Mouse (Mus musculus) adrenal gland, postnatal 10 days (tissue): ENCODE measurements around the gene Olfr91. TPM values are rescaled to one million over a fixed set of nuclear protein-coding genes. Genes with fewer than 3 reads are reported as not detected.
A peak's percentile ranks its signal among the peaks of the same experiment; 100 is the strongest.
"Not testable (repeated sequence)": the region's sequence is repeated elsewhere in the genome, so short reads cannot be mapped to it uniquely, and the experiment has no call there.

Source experiments
- DNase-seq: peaks from one replicate; pipeline ENCODE4 v3.0.0; 2021; ENCODE audit warnings: mixed read lengths
- long read RNA-seq, 2 experiments: library from polyadenylated mRNA; stranded (forward); transcript quantifications; one replicate each; pipeline ENCODE4 v2.0.0; 2021
- total RNA-seq, 2 experiments: library from RNA; stranded (reverse); gene quantifications; 2 replicates each; pipeline ENCODE4 v1.2.3; 2021

Gene Olfr91
- total RNA-seq, result not detected
- long read RNA-seq, experiment 1, result 0 reads
- long read RNA-seq, experiment 2, result 0 reads

DNA sequence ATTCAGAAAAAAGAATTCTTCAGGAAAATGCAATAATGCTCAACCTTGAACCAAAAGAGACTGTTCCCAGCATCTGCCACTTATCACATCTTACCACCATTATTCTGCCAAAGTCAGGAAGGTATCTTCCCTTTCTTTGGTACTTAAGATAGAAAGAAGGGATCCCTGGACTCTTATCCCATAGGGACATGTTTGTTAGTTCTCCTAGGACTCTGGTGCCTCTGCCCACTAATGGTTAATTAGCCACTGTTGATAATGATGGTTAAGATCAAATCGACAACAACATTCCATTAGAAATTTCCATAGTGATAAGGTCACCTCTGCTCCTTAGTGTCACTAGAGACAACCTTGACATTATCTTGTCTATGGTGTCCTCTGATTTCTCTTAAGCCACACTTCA lies at the start of gene Olfr91:
Gene Olfr91, minus strand, starts transcription at position 101 of the 400 bp plus-strand sequence.
- DNase-seq, result no peak

DNA sequence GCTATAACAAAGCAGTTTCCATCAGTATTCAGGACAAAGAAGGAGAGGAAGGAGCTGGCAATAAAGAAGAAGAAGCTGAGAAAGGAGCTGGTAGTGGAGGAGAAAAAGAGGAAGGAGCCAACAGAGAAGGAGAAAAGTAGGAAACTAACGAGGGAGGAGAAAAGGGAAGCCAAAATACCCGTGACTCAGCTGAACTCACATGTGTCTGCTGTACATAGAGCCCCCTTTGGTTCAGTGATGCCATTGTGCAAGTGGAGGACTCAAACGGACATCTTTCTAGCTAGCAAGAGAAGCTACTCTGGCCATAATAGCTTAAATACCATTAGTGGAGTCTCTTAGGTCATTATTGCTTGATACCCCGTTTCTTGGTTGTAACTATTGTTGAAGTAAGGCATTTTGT lies 33.3 kb upstream of the Olfr91 start:
- DNase-seq, result not testable (repeated sequence)

DNA sequence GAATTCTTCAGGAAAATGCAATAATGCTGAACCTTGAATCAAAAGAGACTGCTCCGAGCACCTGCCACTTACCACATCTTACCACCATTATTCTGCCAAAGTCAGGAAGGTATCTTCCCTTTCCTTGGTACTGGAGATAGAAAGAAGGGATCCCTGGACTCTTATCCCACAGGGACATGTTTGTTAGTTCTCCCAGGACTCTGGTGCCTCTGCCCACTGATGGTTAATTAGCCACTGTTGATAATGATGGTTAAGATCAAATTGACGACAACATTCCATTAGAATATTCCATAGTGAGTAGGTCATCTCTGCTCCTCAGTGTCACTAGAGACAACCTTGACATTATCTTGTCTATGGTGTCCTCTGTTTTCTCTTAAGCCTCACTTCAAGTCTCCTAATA lies 21.9 kb upstream of the Olfr91 start, which contains the start of gene Olfr92:
Gene Olfr92, minus strand, starts transcription at position 101 of the 400 bp plus-strand sequence.
- no peak for DNase-seq

DNA sequence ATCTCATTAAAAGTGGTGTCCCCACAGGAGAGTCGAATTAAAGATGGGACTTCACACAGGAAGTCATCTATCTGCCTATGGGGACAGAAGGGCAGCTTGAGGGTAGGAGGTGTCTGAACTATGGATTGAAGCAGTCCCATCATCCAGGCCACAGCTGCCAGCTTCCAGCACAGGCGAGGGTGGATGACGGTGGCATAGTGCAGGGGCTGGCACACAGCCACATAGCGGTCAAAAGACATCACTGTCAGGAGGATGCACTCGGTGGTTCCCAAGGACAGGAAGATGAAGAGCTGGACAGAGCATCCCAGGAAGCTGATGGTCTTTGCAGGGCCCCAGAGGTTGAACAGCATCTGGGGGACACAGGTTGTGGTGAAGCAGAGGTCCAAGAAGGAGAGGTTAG lies 4.8 kb downstream of the Olfr91 start:
- no peak for DNase-seq

DNA sequence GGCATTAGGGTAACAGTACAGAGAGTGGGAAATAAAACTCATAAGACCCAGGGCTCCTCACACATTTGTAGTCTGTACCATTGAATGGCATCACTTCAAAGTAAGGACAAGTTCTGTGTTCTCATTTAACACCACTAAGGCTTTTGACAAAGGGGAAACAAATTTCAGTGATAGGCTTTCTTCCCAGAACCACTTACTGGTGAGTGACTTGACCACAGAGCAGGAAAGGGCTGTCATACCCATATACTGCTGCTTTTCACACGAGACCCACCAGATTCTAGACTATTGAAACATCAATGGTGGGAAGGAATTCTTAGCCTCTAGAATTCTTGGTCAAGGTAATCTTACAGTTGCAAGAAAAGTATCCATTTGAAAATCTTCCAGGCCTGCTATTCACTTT lies 5.9 kb downstream of the Olfr91 start:
- DNase-seq, result no peak

DNA sequence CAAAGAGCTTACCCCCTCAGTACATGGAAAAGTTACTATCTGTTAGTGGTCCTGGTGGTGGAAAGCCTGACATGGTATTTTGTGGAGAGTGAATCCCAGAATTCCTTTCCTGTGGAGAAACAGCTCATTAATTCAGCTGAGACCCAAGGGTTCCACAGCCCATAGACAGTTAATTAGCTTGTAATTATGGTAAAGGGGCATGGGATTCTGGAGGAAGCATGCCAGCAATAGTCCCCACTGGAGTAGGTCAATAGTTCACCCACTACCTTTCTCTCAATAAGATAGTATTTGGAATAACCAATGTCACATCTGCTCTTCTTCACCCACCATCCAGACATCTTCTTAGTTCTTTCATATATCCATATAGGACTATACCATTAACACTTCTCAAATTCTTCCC lies 9.7 kb downstream of the Olfr91 start, which contains the start of gene Olfr90:
Gene Olfr90, minus strand, starts transcription at position 101 of the 400 bp plus-strand sequence.
- DNase-seq, result no peak

DNA sequence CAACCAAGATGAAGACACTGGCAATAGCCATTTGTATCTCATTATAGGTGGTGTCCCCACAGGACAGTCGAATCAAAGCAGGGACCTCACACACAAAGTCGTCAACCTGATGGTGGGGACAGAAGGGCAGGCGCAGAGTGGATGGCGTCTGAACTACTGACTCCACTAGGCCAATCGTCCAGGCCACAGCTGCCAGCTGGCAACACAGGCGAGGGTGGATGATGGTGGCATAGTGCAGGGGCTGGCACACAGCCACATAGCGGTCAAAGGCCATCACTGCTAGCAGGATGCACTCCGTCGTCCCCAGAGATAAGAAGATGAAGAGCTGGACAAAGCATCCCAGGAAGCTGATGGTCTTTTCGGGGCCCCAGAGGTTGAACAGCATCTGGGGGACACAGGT lies 12.5 kb downstream of the Olfr91 start:
- no peak for DNase-seq

DNA sequence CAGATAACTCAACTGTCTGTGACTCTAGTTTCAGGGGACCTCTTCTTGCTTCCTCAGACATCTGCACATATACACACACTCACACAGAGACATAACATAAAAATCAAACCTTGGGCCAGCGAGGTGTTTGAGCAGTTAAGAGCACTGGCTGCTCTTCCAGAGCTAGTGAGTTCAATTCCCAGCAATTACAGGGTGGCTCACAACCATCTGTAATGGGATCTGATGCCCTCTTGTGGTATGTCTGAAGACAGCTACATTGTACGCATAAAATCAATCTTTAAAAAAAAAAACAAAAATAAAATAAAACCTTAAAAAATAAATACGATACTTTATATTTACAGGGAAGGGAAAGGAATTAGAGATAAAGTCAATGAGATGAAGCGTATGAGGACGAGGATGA lies 13.4 kb downstream of the Olfr91 start:
- DNase-seq, result no peak

DNA sequence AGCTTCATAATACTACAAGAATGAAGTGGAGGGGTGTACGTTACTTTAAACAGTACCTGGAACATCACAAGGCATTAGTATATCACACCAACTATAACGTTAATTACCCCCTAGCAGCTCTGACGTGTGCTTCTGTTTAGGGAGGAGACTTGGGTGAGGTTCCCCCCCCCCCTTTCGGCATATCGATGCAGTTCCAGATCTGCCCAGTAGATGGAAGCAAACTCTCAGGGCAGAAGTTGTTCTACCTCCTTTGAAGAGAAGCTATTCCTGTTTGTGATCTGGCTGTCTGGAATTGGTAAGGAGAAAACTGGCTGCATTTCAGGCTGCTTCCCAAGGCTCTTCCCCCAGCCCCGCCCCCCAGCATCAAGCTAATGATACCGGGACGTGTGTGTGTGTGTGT lies 14.8 kb downstream of the Olfr91 start:
- peak; percentile 77 for DNase-seq

DNA sequence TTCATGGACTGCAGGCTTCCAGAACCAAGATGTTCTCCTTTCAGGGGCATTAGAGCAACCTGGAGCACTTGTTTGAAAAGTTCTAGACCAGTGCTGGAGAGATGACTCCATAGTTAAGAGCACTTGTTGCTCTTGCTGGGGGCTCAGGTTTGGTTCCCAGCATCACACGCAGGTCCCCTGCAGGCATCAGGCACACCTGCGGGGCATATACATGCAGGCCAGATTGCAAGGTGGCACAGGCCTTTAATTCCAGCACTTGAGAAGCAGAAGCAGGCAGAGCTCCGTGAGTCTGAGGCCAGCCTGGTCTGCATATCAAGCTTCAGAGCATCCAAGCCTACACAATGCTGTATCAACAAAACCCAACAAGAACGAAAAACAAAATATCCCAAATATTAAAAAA lies 16.4 kb downstream of the Olfr91 start:
- no peak for DNase-seq

DNA sequence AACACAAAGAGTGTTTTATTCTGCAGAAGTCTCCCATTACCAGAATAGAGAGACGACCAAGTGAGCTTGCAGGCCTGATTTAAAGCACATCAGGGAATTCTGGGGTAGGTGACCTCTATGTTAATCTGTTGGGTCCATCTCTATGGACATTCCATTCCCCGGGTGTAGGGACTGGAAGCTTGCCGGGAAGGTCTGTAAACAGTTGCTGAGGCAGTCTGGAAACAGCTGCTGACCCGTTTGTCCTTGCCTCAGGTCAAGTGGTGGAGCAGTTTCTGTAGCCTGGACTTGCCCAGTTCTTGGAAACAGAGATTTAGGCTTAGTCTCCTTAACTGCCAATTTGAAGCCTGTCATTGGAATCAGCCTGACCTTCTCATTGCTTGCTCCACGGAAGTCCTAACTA lies 18.0 kb downstream of the Olfr91 start:
- no peak for DNase-seq

DNA sequence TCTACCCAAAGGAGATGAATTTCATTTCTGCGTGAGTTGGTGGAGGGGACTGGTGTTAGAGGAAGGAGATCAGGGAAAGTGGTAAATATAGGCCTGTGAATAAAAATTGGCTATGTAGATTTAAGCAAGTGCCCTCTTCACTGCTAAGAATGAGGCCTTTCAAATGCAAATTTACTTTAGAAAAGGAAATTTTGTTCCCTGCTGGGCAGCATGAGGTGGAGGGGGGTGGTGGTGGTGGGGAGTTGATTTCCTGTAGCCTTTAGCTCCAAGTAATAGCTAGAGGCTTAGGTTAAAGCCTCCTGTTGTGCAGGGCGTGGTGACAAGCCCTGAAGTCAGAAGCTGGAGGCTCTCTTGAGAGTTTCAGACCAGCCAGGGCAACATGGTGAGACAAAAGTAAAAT lies 19.1 kb downstream of the Olfr91 start:
- no peak for DNase-seq

DNA sequence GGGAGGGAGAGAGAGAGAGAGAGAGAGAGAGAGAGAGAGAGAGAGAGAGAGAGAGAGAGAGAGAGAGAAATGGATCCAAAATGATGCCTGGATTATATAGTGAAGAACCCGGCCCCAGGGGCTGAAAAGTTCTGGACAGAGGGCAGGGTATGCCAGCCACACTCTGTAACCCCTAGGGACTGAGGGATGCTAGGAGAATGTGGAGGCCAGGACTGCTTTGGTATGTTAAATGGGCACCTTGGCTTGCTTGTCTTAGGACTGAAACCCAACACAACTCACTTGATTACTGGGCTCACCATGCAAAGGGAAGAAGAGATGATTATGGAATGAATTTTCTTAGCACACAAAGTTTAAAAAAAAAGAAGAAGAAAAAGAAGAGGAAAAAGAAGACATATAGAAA lies 19.9 kb downstream of the Olfr91 start:
- DNase-seq, result no peak

DNA sequence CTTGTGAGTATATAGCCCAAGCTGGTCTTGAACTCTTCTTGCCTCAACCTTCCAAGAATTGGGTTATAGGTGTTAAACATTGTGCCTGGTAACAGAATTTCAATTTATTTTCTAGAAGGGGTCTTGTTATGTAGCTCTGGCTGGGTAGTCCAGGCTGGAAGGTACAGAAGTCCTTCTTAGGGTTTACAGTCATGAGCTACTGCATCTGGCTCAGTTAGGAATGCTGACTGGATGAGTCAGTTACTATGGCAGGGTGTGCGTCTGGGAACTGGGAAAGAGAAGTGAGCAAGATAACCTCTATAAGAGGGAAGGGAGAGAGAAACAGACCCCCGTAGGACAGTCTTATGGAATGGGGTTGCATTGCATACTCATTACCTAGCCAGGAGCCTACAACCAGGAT lies 22.3 kb downstream of the Olfr91 start:
- DNase-seq, result no peak

DNA sequence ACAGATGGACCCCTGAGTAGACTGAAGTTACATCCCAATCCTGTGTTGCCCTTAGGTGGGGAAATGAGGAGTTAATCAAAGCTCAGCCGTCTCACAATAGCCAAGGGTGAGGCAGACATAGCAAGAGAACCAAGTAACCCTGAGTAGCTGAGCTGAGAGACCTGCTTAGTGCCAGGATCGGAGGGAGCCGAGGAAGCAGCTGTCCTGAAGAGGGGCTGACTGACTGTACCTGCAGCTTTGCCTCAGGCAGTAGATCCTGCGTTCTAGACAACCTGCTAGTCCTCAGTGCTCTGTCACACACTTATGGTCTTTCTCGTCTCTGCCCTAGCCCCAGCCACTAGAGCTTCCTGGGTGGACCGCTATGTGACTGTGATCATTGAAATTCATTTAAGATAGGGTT lies 22.9 kb downstream of the Olfr91 start:
- no peak for DNase-seq

DNA sequence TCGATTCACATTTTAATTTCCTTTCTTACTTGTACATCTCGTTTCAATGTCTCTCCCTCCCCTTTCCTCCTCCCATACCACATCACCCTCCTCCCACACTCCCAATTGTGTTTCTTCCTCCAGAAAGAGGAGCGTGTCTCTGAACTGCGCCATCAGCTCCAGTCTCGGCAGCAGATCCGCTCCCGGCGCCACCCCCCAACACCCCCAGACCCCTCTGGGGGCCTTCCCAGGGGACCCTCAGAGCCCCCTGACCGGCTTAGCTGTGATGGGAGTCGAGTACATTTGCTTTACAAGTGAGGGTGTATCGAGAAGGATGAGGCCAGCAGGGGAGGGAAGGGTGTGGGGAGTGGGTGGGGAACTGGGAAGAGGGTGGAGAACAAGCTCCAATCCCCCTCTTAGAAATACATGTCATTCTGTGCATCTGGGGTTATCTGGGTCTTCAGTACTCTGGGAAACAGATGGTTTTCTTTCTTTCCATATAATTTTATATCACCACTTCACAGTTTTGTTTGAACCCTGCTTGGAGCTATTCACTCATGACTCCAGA lies 25.3 kb downstream of the Olfr91 start:
- no peak for DNase-seq

DNA sequence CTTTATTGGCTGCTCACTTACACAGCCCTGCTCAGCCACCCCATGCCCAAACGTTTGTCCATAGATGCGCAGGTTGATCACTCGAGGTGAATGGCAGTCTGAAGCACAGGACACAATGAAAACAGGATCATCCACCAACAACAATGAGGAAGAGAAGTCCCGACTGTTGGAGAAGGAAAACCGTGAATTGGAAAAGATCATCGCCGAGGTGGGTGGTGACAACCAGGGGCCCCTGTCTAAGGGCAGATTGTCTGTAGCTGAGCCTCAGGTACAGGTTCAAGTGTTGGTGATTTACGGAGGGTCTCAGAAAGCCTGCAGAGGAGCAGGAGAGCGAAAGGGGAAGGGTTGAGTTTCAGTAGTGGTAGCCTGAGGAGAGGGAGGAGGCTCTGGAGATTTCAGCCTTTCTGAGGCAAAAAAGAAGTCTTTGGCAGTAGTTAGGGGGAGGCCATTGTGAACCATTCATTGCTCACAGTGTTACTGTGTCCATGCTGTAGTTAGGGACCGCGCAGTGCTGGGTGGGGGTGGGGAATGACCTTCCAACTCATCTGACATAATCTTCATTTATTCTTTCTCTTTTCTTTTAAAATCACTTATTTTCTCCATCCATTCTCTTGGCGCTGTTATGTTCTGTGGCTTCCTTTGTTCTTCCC lies 25.9 kb downstream of the Olfr91 start:
- DNase-seq, result no peak

DNA sequence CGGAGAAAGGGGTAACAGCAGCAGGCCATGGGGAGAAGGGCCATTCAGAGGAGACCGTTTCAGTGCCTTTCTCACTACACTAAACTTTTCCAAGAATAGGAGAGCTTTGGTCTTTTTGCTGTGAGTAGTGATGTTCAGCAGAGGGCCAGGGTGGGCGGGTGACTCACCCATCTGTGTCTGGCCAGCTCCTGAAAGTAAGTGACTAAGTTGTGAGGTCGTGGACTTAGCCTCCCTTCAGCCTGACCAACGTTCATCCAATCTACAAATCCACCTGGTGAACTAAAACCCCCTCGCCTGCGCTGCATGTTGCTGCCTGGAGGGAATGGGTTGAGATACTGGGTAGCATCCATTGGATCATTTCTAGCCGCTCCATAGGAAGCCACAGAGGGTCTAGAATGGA lies 28.0 kb downstream of the Olfr91 start:
- no peak for DNase-seq

DNA sequence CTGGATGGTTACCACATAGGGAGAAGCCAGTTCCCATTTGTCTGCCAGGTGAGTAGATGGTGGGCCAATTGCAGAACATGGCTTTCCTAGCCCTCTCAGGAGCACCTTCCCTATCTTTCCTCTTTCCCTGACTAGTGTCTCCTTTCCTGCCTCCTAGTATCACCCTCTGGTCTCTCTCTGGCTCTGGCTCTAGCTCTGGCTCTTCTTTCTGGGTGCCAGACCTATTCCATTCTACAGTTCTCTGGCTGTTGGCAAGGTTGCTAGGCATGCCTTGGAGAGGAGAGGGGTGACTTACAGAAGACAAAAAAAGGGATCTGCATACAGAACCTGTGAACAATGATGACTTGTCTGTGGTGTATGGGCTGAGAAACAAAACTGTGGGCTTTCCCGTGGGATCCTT lies 30.2 kb downstream of the Olfr91 start:
- no peak for DNase-seq

DNA sequence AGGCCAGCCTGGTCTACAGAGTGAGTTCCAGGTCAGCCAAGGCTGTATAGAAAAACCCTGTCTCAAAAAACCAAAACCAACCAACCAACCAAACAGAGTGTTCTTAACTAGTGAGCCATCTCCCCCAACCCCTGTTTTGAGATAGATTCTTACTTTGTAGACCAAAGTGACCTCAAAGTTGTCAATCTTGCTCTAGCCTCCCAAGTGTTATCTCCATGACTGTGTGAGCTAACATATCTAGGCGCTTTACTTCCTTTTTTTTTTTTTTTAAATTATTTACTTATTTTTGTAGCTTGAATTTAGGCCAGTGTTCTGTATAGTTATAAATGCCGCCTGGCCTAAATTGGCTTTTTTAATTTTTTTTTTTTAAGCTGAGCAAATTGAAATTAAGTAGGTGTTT lies 32.1 kb downstream of the Olfr91 start:
- no peak for DNase-seq

DNA sequence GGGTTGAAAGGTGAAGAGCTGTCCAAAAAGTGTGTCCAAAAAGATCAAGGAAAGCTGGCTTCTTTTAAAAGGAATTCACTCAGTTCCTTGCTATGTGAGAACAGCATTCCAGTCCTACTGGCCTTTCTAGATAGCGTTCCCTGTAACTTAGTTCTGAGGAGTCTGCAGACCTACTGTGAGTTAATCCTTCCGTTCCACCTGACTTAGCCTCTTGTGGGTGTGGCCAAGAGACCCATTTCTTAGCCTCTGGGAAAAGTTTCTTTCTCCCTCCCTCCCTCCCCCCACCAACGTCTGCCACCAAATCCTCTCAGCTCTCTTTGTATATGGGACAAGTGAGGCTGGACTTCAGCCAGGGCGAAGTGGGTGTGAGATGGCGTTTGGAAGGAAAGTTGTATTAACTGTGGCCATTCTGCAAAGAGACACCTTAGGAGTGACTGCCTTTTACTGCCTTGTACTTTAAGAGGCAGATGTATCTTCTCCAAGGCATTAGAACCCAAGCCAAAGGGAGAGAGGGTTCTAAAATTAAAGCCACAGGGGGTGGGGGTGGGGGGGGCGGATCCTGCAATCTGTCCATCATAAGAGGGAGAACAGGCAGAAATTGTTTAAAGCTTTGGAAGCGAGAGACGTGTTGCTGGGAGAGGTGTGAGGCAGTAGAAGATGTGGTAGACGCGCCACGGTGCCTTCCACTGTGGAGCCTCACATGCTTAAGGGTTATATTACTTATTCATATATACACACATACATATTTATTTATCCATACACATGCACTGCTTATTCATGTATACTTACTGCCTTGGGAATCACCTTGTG lies 34.2 kb downstream of the Olfr91 start:
- DNase-seq, result no peak

DNA sequence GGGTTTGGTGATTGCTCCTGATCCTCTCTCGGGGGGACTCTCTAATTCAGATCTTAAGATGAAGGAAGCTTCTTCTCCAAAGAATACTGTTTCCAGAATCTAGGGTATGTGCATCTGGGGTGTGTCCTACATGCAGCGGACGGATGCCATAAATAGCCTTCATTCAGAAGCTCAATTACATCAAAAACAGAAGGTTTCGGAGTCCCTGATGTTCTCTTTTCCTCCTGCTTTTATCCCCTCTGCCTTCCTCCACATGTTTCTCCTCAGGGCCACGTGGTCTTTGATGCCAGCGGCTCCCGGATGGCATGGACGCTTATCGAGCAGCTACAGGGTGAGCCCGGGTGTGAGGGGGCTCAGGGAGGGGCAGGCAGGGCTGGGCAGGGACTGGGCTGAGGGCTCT lies 35.0 kb downstream of the Olfr91 start:
- DNase-seq, result no peak

DNA sequence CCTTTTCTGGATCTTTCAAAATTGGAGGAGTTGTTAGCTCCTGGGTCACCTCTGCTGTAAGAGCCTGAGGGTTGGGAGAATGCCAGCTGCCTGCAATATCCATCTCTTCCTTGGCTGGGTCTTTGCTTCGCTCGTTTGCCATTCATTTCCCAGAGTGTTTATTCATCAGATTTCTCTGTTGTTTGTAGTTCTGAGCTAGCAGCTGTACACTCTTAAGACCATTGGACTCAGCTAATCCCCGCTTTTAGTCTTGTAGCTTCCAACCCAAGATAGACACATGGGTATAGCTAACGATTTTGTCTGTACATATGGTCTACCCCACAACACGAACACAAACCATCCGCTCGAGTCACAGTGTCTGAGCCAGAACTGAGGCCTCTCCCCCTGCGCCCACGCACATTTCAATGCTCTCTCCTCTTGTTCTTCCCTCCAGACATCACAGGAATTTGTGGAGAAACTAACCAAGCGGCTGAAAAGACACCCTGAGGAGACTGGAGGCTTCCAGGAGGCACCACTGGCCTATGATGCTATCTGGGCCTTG lies 35.9 kb downstream of the Olfr91 start:
- DNase-seq, result no peak
